Mouse (Mus musculus) adrenal gland, postnatal 10 days (tissue): ENCODE measurements at regions not wholly inside any gene's neighbourhood (a gene's known extent, or its start where the extent isn't known, plus 50 kb on each side); places are given as distances from the start of the nearest gene placed in this dataset.

ENCODE experiments used
- DNase-seq: peaks from one replicate; pipeline ENCODE4 v3.0.0; 2021; ENCODE audit warnings: mixed read lengths

- DNase-seq: peak; percentile 22
These were observed 302.9 kb upstream of the Epha3 start for GRCm38 (mm10) chr16:64166676-64167407.

GRCm38 (mm10) chr16:64166036-64166435, 302.1 kb upstream of the Epha3 start:
- peak; percentile 2 for DNase-seq

- DNase-seq: no peak
These were observed 281.9 kb upstream of the Epha3 start for GRCm38 (mm10) chr16:64145687-64146535.
